Mouse (Mus musculus) erythroblast, embryonic 14.5 days (primary cell): Measurements from ENCODE around the gene Fgf22.

ENCODE experiments used
- GATA1 ChIP-seq: IDR thresholded peaks from 2 replicates; pipeline ENCODE4 v1.6.1; 2012; ENCODE audit warnings: low read length, inconsistent platforms, mixed read lengths
- TAL1 ChIP-seq: IDR thresholded peaks from 3 replicates; pipeline ENCODE4 v1.6.1; 2012; ENCODE audit warnings: low read length, inconsistent platforms, mixed read lengths

DNA sequence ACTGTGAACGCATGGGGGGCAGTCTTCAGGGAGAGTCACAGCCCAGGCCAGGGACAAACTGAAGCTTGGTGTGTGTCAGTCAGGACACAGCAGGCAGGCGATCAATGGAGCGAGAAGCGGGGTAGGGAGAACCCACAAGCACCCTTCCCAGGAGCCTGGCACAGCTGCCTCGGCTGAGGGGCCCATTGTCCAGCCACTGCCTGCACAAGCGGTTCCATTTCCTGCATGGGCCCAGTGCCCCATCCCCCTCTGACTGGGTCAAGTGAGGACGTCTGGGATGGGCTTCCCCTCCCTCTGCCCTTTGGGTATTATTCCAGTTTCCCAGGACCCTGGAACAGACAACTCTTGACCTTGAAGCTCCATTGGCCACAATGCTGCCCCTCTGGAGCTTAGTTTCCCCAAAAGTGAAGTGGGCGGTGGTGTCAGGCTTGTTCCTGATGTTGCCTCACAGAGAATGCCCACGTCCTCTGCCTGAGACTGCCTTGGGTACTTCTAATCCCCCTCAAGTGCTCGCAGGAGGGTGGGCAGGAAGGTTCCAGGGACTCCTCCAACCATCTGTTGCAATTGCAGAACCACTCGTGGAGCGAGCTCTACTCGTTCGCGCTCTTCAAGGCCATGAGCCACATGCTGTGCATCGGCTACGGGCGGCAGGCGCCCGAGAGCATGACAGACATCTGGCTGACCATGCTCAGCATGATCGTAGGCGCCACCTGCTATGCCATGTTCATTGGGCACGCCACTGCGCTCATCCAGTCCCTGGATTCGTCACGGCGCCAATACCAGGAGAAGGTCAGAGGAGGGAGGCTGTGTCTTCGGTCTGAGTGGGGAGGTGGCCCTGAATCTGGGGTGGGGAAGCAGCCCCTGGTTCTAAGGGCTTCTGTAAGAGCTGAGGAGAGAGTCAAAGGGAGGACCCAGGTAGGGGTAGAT, 26.3 kb upstream of the Fgf22 start:
- TF ChIP-seq GATA1: no peak
- no peak for TF ChIP-seq TAL1
